Mouse (Mus musculus) brain, embryonic 18.5 days (tissue): ENCODE measurements at regions not wholly inside any gene's neighbourhood (a gene's known extent, or its start where the extent isn't known, plus 50 kb on each side); places are given as distances from the start of the nearest gene placed in this dataset.

Experiments used
- DNase-seq: peaks from one replicate; pipeline ENCODE4 v3.0.0-alpha.2; 2012; ENCODE audit warnings: low read depth, low spot score

GRCm38 (mm10) chr1:73130215-73130861, 114.6 kb upstream of the Tnp1 start:
- no peak for DNase-seq

GRCm38 (mm10) chr1:73123012-73123411, 107.3 kb upstream of the Tnp1 start:
- no peak for DNase-seq

DNA sequence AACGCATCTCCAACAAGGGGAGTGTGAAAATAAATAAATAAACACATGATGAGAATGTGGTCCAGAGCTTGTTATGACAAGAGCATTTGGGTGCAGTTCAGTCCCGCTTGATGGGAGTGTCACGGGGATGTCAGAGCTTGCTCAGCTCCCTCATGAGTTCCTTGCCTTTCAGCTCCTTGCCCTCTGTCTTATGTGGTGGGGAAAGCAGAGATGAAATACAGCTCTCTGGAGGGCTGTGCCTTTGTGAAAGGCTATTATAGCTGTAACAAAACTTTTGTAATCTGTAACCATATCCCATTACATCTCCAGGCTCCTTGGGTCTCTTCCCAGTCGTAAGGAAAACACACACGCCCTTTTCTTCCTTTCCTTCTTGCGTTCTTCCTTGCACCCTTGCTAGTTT, 103.0 kb upstream of the Tnp1 start:
- no peak for DNase-seq

GRCm38 (mm10) chr1:73116526-73116925, 100.8 kb upstream of the Tnp1 start:
- DNase-seq = no peak

DNA sequence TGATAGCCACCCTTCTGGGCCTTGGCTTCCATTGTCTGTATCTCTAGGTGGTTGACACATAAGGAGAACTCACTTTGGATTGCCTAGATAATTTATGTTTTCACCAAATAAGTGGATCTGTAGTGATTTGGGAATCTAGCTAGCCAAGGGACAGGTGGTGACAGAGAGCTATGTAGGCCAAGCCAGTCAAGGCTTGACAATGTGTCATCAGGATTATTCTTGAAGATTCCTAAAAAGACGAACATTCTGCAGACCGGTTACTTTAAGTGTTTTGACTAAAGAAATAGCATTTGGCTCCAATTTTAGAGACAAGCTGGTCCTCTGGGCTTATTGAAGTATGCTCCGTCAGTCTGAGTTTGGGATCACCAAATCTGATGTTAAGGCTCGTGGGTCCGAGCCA, 100.1 kb upstream of the Tnp1 start:
- DNase-seq = no peak

- peak; percentile 24 for DNase-seq
These were observed 97.4 kb upstream of the Tnp1 start for GRCm38 (mm10) chr1:73113137-73113536.

DNA sequence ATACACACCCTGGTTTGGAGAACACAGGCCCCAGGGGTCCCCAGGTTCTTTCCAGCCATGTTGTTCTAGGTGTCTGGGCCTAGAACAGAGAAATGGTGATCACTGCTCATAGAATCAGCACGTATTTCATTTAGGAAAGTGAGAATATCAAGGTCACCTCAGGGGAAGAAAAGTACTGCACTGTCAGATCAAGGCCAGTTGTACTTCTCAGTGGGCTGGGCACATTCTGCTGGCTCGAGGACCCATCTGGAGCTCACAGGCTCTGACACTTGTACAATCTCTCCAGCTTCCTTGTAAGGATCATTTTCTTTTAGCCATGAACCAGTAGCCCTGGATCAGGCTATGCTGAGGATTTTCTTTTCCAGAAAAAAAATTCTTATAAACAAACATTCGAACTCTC, 97.0 kb upstream of the Tnp1 start:
- DNase-seq = no peak

GRCm38 (mm10) chr1:73111911-73112310, 96.2 kb upstream of the Tnp1 start:
- DNase-seq = no peak

GRCm38 (mm10) chr1:73105856-73106463, 90.3 kb upstream of the Tnp1 start:
- DNase-seq = no peak

- no peak for DNase-seq
These were observed 82.1 kb upstream of the Tnp1 start for GRCm38 (mm10) chr1:73097645-73098440.

DNA sequence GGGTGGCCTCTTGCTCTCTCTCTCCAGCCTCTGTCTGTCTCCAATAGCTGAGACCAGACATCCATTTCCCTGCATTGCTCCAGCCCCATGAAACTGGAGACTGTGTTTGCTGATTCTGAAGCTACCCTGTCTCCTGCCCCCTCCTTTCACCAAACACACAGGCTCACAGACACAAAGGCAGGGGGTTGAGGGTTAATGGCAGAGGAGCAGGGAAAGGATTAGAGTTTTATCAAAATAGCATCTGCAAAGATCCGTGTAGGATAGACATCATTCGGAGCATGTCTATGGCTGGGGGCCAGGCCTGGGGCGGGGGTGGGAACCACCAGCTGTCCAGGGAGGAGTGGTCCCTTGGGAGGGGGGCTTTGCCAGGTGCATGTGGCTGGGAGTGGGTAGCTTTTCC, 73.9 kb upstream of the Tnp1 start:
- DNase-seq = no peak

- DNase-seq = no peak
These were observed 72.8 kb upstream of the Tnp1 start for GRCm38 (mm10) chr1:73088494-73088893.

- DNase-seq = no peak
These were observed 69.2 kb upstream of the Tnp1 start for GRCm38 (mm10) chr1:73084946-73085345.

DNA sequence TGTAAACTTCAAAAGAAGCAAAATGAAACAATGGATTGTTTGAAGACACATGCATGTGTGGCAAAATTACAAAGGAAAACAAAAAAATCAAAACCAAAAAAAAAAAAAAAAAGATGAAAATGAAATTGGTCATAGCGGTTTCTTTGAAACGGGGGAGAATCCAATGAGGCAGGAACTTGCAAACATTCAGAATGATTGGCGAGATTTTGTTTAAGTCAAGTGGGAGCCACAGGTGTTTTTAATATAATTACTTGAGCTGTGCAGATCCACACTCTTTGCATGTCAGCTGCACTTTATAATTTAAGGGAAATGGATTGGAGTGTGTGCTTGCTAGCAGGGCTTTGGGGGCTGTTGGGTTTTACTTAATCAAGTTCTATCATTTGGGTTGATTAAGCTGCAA, 67.7 kb upstream of the Tnp1 start:
- DNase-seq = no peak

DNA sequence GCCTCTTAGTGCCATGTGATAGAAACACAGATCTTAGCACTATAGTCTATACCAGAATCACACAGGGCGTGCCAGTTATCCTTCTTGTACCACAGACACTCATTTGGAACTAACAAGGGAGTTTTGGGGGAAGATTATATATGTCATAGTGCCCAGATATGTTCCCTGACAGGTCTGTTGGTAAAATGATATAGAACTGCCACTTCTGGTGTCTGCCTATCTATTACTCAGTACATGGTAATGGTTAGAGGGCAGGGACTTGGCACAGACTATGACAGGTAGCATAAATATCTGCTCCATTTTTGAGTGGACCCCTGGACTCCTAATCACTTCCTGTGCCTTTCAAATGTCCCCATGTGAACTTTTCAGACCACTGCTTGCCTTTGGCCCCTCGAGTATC, 63.8 kb upstream of the Tnp1 start:
- no peak for DNase-seq

GRCm38 (mm10) chr1:73077156-73077555, 61.4 kb upstream of the Tnp1 start:
- DNase-seq = no peak

DNA sequence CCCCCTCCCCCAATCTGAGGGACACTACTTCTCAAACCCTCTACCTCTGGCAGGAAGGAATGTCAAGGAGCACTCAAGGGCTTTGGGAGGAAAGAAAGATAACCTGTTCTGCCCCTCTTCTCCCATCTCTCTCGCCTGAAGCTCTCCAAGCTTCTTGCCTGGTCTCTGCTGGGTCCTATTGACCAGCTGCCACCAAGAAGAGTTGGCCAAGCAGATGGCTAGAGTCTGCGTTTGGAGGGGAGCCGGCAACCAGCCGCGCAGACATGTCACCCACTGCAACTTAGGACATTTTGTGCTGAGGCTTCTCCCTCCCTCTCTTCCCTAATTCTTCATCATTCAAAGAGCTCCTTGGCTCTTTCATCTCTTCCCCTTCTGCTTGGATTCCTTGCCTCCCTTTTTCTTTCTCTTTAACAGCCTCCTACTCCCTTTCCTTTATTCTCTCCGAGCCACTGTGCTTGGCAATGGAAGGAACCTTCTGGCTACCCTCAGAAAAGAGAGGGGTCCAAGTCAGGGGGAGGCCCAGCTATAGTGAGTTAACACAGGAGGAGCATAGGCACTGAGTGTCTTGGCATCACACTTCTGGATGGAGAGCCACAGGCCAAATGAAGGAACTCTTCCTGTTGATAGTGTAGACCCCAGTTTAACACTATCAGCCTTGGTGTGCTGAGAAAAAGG, 60.1 kb upstream of the Tnp1 start:
- DNase-seq = no peak

DNA sequence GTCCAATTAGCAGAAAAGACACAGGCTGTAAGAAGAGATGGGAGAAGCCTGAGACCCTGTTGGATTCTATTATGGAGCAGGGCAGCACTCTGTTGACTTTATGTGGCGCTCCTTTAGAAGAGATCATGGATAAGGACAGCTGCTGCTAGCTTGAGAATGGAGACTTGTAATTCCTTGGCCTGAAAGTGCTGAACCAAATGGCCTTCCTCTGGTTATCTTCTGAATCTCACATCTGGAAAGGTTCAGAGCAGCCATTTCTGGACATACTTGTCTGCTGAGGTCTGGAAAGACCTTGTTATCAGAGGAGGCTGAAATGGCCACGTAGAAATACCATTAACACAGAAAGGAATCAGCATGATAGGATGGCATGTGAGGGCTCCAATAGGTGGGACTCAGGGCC, 59.5 kb upstream of the Tnp1 start:
- DNase-seq = no peak

DNA sequence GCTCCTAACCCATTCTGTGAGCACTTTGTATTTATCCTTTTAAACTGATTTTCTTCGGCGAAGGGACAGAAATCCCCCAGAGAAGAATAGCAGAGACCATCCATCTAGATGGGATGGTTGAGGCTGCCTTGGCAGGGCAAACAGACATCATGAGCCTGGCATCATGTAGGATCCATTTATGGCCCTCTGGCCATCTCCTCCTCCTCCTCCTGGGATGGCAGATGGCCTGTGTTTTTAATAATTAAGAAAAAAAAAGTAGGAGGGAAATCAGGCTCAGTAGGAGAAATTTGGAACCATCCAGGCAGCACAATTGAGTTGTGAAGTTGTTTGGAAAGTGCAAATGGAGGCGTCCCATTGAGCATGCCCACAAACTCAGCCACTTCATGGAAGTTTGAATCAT, 58.8 kb upstream of the Tnp1 start:
- no peak for DNase-seq

DNA sequence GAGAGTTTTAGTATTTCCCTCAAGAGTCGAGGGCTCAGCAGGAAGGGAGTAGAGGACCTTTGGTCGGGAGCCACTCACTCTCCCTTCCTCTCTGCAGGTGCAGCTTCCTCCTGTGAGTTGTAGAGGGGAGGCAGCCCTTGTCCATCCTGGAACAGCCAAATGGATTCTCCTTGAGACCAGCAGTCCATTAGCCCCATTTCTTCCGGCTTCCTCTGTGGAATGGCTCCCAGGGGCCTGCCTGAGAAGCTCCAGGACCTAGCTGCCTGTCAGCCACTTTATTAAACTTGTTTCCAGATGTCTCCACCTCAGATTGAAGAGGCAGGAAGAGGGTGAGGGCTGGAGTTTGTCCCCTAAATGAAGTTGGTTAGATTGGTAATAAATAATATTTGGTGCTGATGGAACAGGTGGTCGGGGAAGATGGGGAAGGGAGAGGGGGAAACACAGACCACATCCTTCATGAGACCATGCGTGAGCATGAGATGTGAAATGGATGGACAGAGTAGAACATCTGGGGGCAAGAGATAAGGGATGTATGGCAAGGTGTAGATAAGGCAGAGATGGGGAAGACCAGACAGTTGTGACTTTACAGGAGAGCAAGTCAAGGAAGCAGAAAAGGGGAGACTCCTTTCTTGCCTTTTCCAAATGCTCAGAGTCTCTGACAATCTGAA, 56.7 kb upstream of the Tnp1 start:
- no peak for DNase-seq

- DNase-seq = no peak
These were observed 54.4 kb upstream of the Tnp1 start for GRCm38 (mm10) chr1:73070126-73070525.
